Mouse (Mus musculus) cortical plate, adult 2 months (tissue): Measurements from ENCODE around the gene 1700122O11Rik.

Experiments used
- CTCF ChIP-seq: fragments of 200-500 bp; IDR thresholded peaks from 2 replicates; pipeline ENCODE4 v1.5.1; 2011; ENCODE audit warnings: mild to moderate bottlenecking, control low read depth, low read length; ENCODE audit not compliant: insufficient read depth; ENCODE audit errors: extremely low read depth
- POLR2A ChIP-seq: fragments of 200-500 bp; IDR thresholded peaks from 2 replicates; pipeline ENCODE4 v1.6.1; 2011; ENCODE audit warnings: mild to moderate bottlenecking, low read length, control low read depth; ENCODE audit not compliant: insufficient read depth; ENCODE audit errors: extremely low read depth

DNA sequence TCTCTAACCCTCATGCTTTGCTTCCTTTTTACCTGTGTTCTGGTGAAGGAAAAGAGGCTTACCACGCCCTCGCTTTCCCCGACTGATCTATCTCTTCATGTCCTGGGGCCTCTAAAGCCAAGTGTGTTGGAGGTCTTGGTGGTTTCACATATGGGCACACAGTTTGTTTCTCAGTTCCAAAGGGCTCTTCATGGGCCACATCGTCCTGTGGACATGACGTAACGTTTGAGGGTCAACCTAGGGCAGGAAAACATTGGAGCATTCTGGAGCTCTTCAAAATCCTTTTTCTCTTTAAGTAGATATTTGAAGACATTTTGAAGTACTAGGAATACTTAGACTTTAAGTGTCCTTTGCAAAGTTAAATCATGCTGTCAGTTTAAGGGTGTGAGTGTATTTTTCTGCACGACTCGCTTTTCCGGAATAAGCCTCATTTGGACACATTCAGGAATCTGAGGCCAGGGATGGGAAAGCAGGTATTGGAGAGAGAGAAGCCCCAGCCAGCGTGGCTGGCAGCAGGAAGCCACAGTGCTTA is 29.1 kb upstream of the 1700122O11Rik start:
- no peak for TF ChIP-seq POLR2A
- no peak for TF ChIP-seq CTCF
